Mouse (Mus musculus) embryonic fibroblast, embryonic 13.5 days (primary cell): ENCODE measurements around the gene Smyd3. TPM values are rescaled to one million over a fixed set of nuclear protein-coding genes. Genes with fewer than 3 reads are reported as not detected.

Experiments used
- H3K27ac ChIP-seq: 2 replicates; pipeline ENCODE4 v1.5.1; 2012; ENCODE audit warnings: low read length, control low read depth, inconsistent platforms; ENCODE audit not compliant: insufficient read depth
- H3K4me1 ChIP-seq: 2 replicates; pipeline ENCODE4 v1.6.1; 2011; ENCODE audit warnings: low read length; ENCODE audit not compliant: control insufficient read depth, insufficient read depth
- H3K4me3 ChIP-seq: 2 replicates; pipeline ENCODE4 v1.5.1; 2011; ENCODE audit warnings: mild to moderate bottlenecking, control low read depth, low read length; ENCODE audit not compliant: insufficient read depth
- CTCF ChIP-seq: IDR thresholded peaks from 2 replicates; pipeline ENCODE4 v1.5.1; 2011; ENCODE audit warnings: mild to moderate bottlenecking, control low read depth, low read length, moderate library complexity, borderline replicate concordance; ENCODE audit not compliant: insufficient read depth
- POLR2A ChIP-seq: IDR thresholded peaks from 2 replicates; pipeline ENCODE4 v1.6.1; 2011; ENCODE audit warnings: low read depth, mild to moderate bottlenecking, control low read depth, low read length, moderate library complexity
- polyA plus RNA-seq: library from polyadenylated mRNA; stranded (reverse); fragments of >200 nt; gene quantifications from 2 replicates; pipeline ENCODE4 v1.2.4, GENCODE M21; 2011; ENCODE audit warnings: low read depth; ENCODE audit not compliant: missing spikeins, insufficient read length

Smyd3 gene
- polyA plus RNA-seq, 1 experiment, result 12.3 TPM

DNA sequence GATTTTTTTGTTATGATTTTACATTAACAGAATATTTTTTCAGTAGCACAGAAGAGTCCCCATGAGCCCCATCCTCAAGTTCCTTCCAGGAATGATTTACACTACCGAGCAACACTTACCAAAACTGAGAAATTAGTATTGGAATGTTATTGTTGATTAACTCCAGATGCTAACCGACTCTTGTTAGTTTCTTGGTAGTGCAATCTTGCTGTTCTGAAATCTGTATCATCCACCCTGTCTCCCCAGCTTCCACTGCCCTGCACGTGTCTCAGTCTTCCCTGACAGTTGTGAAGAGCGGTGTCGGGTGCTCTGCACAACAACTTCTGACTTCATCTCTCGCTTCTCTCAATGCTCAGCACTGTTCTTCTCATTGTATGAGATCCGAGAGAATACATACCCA is 494.4 kb downstream of the Smyd3 start:
- Histone ChIP-seq H3K4me3 (no peak overlapping the region), H3K4me1 (peaks cover 2% of the 10 kb centered on the region), H3K27ac (peak overlapping the region; percentile 34; the same call in 1 of the 2 replicates)
- TF ChIP-seq POLR2A, result no peak
- TF ChIP-seq CTCF, result no peak

DNA sequence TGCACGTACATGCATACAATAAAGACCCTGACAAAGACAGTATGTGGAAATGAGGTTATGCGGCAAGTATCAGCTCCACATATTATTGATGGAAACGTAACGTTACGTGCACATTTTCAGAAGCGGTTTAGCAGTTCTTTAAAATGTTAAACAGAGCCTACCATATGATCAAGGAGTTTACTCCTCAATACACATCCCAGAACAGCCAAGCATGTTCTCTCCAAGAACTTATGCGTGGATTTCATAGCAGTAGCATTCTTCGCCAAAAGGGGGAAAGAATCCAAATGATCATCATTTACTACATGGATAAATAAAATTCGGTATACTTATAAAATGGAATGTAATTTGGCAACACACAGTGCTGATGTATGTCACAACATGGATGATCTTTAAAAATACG is 500.4 kb downstream of the Smyd3 start:
- TF ChIP-seq POLR2A, result no peak
- TF ChIP-seq CTCF, result no peak
- Histone ChIP-seq H3K27ac (no peak overlapping the region), H3K4me3 (no peak overlapping the region), H3K4me1 (no peaks in the 10 kb centered on the region)

DNA sequence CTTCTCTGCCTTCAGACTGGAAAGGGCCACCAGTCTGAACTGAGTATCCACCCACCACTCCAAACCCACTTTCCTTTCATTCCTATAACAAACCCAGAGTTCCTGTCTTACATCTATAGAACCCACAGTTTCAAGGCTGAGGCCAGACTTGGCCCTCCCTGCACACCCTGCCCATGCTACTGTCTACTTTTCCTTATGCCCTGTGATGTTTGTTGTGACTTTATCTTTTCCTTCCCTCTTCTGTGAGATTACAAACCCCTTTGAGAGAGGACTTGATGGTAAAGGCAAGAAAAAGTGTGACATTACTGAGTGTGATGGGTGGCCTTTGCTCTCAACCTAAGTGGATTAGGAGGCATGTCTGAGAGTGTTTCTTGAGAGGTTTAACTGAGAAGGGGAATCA is 504.8 kb downstream of the Smyd3 start:
- Histone ChIP-seq H3K4me3 (no peak overlapping the region), H3K4me1 (peaks cover 4% of the 10 kb centered on the region; the same call in 1 of the 2 replicates), H3K27ac (no peak overlapping the region)
- TF ChIP-seq POLR2A (no peak), CTCF (no peak)

DNA sequence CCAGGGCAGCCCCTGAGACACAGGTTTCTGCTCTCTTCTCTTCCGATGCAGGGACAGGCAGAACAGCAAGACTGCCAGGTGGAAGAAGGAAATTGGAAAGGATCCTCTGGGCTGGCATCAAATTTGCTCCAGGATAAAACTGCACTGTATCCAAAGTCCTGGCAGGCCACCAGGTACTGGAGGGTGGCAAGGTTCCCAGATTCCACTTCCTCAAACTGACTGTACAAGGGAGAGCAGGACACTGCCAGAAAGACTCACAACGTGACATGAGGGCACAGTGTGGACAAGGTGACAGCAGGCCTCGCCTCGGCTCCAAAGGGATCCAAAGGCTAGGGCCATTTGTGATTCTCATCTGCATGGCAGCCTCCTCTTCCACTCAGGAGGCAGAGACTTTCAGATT is 505.6 kb downstream of the Smyd3 start:
- H3K27ac ChIP-seq, result no peak overlapping the region
- no peak overlapping the region for H3K4me3 ChIP-seq
- peaks cover 4% of the 10 kb centered on the region; the same call in 1 of the 2 replicates for H3K4me1 ChIP-seq
- TF ChIP-seq CTCF, result no peak
- no peak for TF ChIP-seq POLR2A

DNA sequence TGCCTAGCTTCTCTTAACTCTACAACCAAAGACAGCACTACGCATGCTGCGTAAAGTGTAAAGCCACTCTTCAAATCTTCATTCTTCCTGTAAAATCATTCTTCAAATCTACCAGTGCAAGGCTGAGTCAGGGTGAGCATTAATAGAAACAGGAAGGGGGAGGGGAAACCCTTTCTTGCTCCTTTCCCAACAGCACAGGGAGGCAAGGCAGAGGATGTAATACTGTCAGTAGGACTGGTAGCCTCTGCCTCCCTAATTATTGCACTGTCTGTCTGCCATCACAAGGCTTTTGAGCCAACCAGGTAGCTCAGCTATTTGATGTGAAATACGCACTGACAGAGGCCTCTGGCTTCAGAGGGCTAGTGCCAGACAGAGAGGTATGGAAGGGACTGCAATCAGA is 507.1 kb downstream of the Smyd3 start:
- H3K4me1 ChIP-seq, result peaks cover 4% of the 10 kb centered on the region; the same call in 1 of the 2 replicates
- no peak overlapping the region for H3K27ac ChIP-seq
- no peak for TF ChIP-seq POLR2A
- TF ChIP-seq CTCF, result no peak
- no peak overlapping the region for H3K4me3 ChIP-seq

DNA sequence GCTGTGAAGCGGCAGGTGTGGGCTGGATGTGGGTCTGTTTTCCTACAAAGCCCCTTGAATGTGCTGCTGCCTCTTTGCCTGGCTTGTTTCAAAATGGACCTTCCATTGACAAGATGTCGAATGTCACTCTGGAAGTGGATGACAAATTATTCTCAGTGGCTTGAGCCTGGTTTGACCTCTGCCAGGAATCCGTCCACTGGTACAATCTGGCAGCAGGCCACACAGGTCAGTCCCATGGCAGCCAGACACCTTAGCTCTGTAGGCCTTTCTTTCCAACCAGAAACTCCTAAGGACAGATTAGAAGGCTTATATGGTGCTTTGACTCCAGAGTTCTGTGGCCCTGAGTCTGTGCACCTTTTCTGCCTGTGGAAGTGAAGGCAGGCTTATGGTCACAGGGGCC is 507.9 kb downstream of the Smyd3 start:
- TF ChIP-seq POLR2A (no peak), CTCF (no peak)
- no peak overlapping the region for H3K27ac ChIP-seq

DNA sequence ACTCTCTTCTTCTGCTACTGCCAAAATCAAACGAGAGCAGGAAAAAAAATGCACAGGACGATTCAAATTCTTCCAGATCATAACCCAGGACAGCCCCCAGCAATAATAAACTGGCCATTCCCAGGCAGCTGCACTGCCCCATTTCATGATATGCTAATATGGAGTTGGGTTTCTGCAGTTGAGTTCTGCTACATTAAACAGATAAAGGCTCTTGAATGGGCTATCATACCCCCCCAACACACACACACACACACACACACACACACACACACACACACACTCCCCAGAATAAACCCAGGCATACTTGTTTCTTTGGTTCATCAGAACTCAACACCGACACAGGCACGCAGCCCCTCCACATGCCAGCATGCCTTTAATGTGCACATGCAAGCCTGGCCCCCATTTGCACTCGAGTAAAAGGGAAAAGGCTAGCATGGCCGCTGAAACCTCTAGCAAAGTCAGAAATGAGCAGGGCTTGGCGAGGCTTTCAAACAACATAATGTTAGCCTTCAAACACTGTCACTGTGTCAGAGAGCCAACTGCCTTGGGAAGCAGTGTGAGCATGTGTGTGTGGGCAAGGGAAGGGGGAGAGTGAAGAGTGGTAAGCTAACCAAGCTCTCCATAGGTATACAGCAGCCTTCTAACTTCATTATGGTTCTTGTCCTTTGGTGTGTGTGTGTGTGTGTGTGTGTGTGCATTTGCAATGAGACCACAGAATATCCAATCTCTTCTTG is 513.5 kb downstream of the Smyd3 start:
- H3K27ac ChIP-seq, result no peak overlapping the region
- peaks cover 9% of the 10 kb centered on the region; the same call in 1 of the 2 replicates for H3K4me1 ChIP-seq
- TF ChIP-seq CTCF (no peak), POLR2A (no peak)
- no peak overlapping the region for H3K4me3 ChIP-seq

More for the DNA sequence above, 507.9 kb downstream of the Smyd3 start:
- Histone ChIP-seq H3K4me3 (no peak overlapping the region), H3K4me1 (peaks cover 4% of the 10 kb centered on the region; the same call in 1 of the 2 replicates)

DNA sequence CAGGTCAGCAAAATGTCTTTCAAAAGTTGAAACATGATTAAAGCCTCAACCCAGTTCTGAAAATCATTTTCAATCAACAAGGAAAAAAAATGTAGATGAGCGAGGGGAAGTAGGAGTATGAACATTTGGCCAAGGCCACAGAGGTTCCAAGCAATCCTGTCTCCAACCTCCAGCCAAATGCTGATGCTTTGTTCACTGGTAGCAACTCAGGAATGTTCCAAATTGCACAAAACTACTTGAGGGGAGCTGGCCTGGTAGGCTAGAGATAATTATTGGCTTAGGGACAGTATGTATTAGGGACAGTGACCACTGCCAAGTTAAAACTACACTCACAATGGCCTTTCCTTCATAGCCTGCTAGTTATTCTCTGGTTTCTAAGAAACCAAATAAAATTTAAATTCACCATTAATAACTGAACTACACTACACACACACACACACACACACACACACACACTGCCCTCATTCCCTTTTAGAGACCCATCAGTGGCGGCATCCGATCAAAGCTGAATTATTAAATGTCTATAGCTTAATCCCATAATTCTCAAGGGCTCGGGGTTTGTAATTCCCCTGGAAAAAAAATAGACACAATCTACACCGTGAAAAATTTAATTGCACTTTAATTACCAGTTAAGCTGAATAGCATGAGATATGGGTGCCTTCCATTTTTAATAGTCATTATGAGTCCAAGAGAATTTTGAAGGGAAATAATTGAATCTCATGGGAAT is 514.3 kb downstream of the Smyd3 start:
- Histone ChIP-seq H3K27ac (no peak overlapping the region), H3K4me1 (peaks cover 9% of the 10 kb centered on the region), H3K4me3 (no peak overlapping the region)
- TF ChIP-seq CTCF (no peak), POLR2A (no peak)

DNA sequence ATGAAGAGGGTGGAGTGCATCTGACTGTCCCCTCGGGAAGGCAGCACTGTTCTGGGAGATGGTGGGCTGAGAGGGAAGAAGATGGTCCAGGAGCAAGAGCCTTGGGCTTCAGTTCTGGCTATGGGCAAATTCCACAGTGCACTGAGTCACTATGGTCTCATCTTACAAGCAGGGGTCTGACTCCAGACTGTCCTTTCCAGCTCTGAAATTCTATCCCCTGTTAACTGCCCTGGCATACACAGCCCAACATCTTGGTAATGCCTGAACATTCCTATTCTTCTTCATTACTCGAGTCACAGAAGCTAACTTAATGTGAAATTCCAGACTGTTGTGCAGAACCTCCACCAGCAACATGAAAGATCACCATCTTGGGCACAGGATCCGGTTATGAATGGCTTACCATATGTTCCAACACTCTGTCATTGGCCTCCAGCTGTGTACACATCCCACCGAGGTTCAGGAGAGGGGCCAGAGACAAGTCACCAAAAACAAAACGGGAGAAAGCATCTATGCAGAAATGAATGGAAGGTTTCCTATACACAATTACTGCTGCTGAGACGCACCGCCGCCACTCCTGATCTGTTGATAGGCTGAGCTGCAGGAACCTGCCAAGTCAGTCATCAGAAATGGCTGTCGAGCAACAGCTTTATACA is 517.8 kb downstream of the Smyd3 start:
- H3K4me3 ChIP-seq, result no peak overlapping the region
- H3K27ac ChIP-seq, result peak overlapping the region; percentile 83
- peaks cover 12% of the 10 kb centered on the region for H3K4me1 ChIP-seq
- TF ChIP-seq POLR2A, result no peak
- TF ChIP-seq CTCF, result no peak

DNA sequence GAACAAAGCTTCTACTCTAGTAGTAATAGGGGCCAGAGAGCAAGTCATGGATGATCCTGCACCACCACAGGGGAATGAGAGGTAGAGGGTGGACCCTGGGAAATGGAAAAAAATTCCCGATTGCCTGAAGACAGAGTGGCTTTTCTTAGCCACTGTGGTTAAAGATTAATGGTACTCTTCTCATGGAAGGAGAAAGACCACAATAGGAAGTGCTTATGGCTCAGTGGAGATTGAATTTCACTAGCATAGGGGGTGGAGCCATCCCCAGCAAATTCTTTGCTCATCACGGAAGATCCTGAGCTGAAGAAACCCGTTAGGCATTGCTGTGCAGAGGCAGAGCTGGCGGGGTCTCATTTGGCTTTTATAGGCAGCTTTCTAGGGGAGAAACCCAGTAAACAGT is 520.0 kb downstream of the Smyd3 start:
- H3K27ac ChIP-seq, result peak overlapping the region; percentile 80
- H3K4me1 ChIP-seq, result peaks cover 12% of the 10 kb centered on the region
- TF ChIP-seq POLR2A (peak; percentile 37; the same call in 1 of the 2 replicates), CTCF (no peak)
- no peak overlapping the region for H3K4me3 ChIP-seq
